Mouse (Mus musculus) heart, postnatal 10 days (tissue): ENCODE measurements around the gene Pecr. TPM values are rescaled to one million over a fixed set of nuclear protein-coding genes. Genes with fewer than 3 reads are reported as not detected.
"Not testable (repeated sequence)": the region's sequence is repeated elsewhere in the genome, so short reads cannot be mapped to it uniquely, and the experiment has no call there.

ENCODE experiments used
- DNase-seq, 2 experiments: peaks; one replicate each; pipeline ENCODE4 v3.0.0; 2021
- intact Hi-C: fragments of 180-260 bp; cut with DNase I; formaldehyde crosslinking; loops from one replicate; pipeline ENCODE4 v1.15.1; 2025
- total RNA-seq, 2 experiments: library from RNA; stranded (reverse); gene quantifications; 2 replicates each; pipeline ENCODE4 v1.2.3; 2021

Gene Pecr
- total RNA-seq, 2 experiments from 2014 or later, result 12.6 to 13.0 TPM

DNA sequence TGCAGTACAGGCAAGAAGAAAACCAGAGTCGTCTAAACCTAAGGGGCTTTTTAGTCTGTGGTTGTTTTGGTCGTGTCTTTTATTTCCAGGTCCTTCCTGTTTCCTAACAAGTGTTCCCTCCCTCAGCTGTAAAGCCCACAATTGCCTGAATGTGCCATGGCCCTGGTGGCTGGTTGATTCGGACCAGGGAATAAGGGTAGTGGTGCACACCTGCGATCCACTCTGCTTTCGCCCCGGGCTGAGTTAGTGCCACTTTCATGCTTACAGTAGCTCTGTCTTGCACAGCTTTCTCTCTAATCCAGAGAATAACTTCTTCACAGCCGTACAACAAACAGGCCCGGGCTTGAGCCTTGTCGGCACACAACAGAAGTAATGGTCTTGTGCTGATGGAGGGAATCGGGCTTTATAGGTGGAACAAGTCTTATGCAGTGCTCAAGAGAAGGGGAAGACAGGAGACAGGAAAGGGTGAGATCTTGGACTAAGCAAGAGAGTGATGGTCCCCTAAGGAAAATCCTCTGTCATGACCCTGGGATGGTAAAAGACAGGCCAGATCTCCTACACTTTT is 46.0 kb downstream of the Pecr start:
- intact Hi-C loops, result no loop called here
- DNase-seq, result no peak

DNA sequence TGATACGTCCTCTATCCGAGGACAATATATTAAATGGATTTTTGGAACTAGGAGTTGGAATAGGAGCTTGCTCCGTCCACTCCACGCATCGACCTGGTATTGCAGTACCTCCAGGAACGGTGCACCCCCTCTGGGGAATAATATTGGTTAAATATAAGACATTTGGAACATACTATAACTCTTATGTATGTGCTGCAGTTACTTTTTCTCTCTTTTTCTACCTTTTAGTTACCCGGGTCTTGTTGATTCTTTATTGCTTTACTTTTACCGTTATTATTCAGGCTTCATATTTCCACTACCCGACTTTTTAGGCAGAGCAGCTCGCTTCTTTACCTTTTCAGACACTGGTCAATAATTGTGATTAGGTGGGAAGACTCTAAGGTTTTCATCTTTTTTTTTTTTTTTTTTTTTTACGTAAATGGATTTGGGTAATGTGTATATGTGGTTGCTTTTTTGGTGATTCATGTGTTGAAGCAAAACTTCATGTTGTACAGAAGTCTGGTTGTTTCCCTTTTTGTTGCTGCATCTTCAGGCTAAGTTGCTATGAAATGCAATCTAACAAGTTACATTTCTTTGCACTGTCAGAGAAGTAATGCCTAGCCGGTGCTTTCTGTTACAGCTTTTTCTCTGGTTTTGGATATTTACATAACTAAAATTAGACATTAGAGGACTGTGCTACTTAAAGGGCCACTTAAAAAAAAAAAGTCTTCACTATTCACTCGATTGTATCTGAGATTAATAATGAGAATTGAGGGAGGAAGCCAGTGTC is 46.9 kb downstream of the Pecr start:
- DNase-seq, result peak; percentile 42 to 54
- intact Hi-C loops, result no loop called here

DNA sequence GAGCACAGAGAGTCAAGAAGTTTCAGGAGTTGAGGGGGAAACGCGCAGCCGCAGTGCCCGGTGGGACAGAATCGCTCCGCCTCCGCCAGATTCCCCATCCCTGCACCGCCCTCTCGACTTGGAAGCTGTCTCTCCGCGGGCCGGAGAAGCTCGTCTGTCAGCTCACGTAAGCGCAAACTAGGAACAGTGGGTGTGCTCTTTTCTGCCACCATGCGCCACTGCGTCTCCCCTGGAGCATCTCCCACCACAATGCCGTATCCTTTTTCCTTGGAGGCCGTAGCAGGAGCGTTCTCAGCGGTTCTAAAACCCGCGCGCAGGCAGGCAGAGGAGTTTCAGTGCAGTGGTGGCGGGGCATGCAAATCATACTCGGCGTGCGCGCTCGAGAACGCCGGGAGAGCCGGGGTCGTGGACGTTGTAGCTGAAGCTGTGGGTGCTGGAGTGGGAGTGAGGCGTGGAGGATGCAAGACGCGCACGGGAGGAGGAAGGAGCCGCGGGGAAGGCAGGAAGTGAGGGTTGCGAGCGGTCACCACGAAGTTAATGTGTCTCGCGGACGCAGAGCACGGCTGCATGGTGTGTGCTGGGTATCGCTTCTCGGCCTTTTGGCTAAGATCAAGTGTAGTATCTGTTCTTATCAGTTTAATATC is 47.6 kb downstream of the Pecr start:
- DNase-seq, result peak; percentile 86
- intact Hi-C loops, result not testable (repeated sequence)

DNA sequence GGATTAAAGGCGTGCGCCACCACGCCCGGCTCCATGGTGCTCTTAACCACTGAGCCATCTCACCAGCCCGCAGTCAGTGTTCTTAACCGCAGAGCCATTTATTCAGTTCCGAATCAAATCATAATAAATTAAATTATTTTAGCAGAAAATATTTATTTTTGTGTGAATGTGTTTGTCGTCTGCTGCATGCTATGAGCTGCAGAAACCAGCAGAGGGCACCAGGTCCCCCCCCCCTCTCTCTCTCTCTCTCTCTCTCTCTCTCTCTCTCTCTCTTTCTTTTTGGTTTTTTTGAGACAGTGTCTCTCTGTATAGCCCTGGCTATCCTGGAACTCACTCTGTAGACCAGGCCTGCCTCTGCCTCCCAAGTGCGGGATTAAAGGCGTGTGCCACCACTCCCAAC is 51.5 kb downstream of the Pecr start:
- intact Hi-C loops, DNase-seq: not testable (repeated sequence)

DNA sequence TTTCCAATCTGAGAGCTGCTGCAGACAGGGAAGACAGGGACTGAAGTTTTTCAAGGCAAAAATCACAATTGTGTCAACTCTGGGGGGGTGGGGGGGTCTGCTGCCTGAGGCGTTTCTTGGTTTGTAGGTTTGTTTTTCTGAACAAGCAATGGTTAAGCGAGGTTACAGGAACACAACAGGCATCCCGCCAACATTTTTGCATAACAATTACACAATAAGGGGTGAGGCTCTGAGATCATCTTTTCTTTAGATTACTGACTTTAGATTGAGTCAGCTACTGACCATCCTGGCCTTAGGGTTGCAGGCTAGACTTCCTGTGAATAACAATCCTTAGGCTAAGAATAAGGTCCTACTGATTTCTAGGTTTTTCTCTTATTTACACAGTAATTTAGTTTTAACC is 55.1 kb downstream of the Pecr start:
- intact Hi-C loops, result no loop called here
- DNase-seq, result no peak

DNA sequence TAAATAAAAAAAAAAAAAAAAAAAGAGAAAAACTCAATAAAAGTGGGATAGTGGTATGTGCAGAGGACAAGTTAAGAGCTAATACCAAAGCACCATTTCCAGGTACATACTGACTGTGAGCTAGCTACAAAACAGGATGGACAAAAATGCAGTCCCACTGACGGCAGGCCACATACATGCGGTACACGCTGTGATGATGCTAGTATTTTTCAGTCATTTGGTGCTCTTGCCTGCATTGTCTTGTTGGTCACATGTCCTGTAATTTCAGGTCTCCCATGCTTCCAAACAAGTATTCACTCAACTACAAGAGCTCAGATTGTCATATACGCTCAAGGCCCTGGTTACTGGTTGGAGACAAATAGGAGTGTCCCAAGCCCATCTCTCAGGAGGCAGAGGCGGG is 56.6 kb downstream of the Pecr start:
- intact Hi-C loops, result no loop called here
- no peak for DNase-seq

DNA sequence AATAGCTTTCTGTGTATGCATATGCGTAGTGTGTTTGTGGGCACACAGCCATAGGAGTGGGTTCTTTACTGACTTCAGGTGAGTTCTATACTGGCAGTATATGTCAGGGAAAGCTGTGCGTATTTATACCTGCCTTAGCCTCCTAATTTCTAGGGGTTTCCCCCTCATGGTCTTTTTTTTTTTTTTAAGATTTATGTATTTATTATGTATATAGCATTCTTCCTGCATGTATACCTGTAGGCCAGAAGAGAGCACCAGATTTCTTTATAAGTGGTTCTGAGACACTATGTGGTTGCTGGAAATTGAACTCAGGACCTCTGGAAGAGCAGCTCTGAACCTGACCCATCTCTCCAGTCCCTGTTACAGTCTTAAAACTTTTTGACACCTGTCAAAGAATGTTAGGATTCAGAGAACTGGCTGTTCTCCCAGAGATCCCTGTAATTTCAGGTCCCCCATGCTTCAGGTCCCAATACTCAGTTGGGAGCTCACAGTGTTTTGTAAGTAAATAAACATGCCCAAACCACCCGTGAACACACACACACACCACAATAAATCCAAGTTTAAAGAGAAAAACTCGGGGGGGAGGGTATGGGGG is 57.1 kb downstream of the Pecr start:
- no peak for DNase-seq
- intact Hi-C loops, result no loop called here

DNA sequence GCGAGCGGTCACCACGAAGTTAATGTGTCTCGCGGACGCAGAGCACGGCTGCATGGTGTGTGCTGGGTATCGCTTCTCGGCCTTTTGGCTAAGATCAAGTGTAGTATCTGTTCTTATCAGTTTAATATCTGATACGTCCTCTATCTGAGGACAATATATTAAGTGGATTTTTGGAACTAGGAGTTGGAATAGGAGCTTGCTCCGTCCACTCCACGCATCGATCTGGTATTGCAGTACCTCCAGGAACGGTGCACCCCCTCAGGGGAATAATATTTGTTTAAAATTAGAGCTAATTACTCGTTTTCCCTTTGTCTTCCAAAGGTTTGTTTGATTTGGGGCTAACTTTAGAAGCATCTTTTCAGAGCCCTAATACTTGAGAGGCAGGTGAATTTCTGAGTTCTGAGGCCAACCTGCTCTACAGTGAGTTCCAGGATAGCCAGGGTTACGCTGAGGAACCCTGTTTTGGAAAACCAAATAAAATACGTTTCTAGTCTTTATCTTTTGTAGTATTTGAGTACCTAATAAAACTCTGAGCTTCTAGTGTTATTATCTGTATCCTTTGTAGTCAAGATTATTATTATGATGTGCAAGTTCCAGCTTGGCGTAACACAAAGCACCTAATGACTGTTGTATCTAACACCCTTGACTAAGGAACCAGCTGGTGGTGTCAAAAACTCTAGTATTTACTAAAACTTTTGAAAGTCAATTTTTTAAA is 57.8 kb downstream of the Pecr start:
- peak in 1 of 2 experiments; percentile 34 for DNase-seq
- intact Hi-C loops, result no loop called here

DNA sequence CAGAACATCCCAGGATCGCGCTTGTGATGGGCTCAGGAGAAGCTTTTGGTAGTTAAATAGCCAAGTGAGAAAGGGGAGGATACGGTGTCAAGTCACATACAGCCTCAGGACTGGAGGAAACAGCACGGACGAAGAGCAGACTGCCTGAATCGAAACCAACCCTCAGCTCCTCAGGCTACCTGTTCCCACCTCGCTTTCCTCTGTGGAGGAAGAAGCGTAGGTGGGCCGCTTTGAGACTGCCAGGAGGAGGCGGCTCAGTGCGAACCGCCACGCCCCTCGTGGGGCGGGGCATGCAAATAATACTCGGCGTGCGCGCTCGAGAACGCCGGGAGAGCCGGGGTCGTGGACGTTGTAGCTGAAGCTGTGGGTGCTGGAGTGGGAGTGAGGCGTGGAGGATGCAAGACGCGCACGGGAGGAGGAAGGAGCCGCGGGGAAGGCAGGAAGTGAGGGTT is 58.4 kb downstream of the Pecr start:
- intact Hi-C loops, result not testable (repeated sequence)
- DNase-seq, result peak; percentile 81 to 87

DNA sequence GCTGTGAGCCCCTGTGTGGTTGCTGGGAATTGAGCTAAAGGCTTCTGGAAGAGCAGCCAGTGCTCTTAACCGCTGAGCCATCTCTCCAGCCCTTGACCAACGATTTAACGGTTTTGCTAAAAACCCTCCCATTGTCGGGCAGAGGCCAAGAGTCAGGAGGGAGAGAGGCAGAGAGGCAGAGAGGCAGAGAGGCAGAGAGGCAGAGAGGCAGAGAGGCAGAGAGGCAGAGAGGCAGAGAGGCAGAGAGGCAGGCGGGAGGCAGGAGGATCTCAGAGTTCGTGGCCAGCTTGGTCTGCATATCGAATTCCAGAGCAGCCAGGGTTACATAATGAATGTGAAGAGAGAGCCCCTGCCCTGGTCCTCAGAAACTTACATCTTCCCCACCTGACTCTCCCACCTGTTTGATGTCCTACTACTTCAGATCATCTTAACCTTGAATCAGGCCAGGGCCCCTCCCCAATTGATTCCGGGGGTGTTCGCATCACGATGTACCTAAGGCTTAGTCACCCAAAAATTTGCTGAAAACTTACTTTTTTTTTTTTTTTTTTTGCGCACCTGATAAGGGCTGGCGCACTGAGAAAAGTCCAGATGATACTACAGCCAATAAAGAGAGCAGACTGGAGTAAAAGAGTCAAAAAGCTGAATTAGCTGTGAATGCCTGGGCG is 58.9 kb downstream of the Pecr start:
- DNase-seq, result no peak
- intact Hi-C loops, result no loop called here

DNA sequence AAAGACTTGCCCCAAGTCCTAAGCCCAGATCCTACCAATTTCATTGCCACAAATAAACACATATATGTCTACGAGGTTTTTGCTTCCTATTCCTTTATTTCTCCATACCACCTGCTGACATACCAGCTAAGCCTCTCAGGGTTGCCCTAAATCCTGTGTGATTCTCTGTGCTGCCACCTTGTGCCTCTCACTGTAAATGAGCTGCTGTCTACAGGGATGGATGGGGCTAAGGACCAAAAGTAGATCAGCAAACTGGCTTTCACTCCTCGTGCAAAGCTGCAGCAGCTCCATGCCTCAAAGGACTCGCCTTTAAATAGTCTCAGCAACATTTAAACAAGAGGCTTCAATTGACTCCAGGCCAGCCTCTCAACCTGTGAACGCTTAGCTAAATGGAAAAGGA is 64.1 kb downstream of the Pecr start:
- intact Hi-C loops, result no loop called here
- DNase-seq, result peak; percentile 40 to 54

DNA sequence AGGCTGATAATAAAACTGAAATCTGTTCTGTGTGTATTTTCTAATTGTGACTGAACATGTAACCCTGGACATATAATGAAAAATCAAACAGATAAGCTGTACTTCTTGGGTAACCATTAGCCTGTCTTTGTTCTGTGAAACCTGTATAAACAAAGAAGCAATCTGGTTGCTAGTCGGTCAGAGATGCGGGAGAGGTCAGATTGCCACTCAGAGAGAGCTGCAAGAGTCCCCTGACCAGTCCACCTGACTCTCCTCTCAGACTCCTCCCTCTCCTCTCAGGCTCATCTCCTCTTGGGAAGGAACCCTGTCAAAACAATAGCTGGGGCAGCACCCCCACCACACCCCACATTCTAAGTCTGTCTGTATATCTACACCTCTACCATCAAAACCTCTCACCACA is 65.0 kb downstream of the Pecr start:
- intact Hi-C loops, result no loop called here
- no peak for DNase-seq

DNA sequence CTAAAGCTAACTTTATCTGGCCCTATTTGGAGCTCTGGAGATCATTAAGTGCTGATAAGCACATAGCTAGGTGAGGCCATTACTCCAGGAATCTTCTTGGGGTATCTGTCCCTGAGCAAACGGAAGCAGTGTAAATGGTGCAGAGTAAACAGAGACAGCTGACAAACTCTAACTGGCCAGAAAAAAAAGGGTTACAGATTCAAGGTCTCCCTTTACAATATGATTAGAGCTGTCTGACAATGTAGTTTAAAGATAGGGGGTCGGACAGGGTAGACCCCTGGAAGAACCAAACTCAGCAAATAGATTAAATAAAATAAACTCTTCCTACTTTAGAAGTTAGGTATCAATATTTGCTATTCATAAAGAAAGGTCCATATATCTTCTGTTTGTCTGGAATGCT is 65.5 kb downstream of the Pecr start:
- no peak for DNase-seq
- intact Hi-C loops, result no loop called here

DNA sequence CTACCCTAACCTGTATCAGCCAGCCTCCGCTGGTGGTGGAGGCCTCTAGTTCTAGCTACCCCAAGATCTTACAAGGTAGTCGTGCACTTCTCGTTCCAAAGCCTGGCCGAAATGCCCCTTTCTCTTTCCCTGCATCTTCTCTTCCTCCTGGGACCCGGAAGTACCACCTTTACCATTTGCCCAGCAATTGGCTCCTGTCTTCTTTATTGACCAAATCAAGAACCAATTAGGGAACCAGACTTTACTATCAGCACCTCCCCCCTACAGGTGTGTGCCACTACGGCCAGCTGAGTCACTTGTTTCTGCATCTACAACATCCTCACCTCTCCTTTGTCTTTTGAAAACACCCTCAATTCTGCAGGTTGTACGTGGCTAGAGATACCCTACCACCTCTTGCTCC is 67.4 kb downstream of the Pecr start:
- intact Hi-C loops, result no loop called here
- no peak for DNase-seq

DNA sequence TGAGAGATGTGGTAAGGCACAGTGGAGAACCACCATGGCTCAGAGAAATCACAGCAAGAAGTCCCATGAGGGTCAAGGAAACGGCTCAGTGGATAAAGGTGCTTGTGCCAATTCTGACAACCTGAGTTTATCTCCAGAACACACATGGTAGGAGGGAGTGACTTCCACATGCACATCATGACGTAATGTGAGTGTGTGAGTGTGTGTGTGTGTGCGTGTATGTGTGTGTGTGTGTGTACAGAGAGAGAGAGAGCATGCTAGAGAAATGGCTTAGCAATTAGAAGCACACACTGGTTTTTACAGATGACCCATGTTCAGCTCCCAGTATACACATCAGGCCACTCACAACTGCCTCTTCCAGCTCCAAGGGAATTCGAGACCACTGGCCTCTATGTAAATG is 68.9 kb downstream of the Pecr start:
- intact Hi-C loops, result no loop called here
- DNase-seq, result no peak

DNA sequence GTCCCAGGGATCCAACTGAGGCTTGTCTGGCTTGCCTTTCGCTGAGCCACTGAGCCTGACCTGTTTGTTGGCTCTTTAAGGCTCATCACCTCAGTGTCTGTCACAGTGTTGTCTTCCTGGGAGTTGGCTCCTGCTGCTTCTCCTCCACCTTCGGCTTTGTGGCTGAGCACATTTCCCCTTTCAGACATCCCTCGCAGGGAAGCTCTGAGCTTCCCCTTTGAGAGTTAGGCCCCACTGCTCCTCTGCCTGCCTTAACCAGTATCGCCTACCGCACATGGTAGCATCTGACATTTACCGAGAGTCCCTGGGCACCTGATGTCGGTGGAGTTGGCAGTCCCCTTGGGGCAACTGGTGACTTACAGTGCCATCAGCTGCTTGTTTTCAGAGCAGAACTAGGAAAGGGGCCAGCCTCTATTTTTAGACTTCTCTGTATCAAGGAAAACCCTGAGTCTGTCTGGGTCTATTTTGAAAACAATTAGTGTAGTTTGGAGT is 69.6 kb downstream of the Pecr start:
- DNase-seq, result peak; percentile 85 to 89
- intact Hi-C loops, result no loop called here

DNA sequence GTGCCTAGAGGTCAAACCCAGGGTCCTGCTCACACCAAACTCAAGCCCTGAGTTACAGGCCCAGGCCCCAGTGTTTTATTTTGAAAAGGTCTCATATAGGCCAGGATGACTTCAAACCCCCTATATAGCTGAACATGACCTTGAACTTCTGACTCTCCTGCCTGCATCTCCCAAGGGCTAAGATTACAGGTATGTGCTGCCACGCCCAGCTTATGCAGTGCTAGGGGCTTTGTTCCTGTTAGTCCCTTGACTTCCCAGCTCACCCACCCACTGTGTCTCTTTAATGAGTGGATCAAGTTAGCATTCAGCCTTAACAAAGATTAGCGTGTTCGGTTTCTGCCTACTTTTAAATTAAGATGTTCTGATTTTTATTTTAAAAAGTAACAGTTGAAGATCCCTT is 70.2 kb downstream of the Pecr start:
- intact Hi-C loops, result no loop called here
- no peak for DNase-seq

DNA sequence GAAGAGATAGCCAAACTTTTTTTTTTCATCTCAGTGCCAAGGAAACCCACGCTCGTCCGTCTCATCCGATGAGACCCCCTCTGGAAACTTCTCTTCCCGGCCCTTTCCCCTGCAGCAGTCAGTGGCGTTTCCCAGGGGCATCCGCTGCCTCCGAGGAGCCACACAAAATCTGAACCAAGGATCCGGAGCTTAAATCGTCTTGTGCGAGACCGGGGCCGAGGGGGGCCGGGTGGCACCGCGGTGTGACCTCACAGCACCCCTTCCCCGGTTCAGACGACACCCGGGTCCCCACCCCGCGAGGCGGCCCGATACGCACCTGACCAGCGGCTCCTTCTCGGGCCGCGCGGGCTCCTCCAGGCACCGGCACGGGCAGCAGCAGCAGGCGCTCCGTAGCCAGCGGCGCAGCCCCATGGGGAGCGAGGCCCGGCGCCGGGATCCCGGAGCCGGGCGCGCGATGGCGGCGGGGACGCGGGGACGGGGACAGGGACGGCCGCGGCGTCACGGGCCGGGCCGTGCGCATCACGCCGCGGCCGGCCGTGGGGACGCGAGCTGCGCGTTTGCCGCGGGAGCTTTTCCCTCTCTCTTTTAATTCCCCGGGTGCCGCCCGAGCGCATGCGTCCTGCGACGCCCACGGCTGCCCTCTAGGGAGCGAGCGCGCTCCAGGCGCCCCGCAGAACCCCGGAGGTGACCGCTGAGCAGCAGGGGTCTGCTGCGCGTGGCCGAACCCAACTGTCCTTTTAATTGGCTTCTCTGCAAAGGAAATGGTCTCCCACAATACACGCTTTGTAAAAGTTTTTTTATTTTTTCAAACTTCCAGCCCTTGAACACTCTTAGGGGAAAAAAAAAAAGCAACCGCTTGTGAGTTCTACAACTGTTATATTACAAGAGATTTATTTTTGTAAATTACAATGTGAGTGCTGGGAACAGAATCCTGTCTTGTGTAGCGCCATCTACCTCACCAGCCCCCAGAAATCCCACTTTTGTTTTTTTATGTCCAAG is 72.1 kb downstream of the Pecr start, which contains the start of gene Mreg:
TSS of gene Mreg (minus strand) at position 607 of the 999 bp plus-strand sequence.
- intact Hi-C loops, result no loop called here
- DNase-seq, result peak; percentile 78 to 79
